ENCODE assay signal across 14 mouse cellular contexts in genomic region chr11:72037409-72037808, GRCm38 (mm10). TPM values are rescaled to one million over a fixed set of nuclear protein-coding genes. Genes with fewer than 3 reads are reported as not detected.
DNase-seq lines count a peak whose midpoint lies in the region; ATAC-seq and TF ChIP-seq lines count a peak whose summit lies in the region.
"Had no signal": no experiment of that assay in that cellular context is flagged by ENCODE, and none has a peak within 500 bp of the region (broad histone marks: within the 10 kb centered on the region; RNA-seq: fewer than 3 reads in every experiment).

Aipl1 (minus strand) TSS chr11:72037509.

- H3K9ac ChIP-seq in hindbrain, embryonic 13.5 days, result no peak within 1 kb of the TSS
- no peak within 1 kb of the TSS for H3K9ac ChIP-seq in midbrain, postnatal 0 days (replicated peaks; ENCODE audit: low read length, poor library complexity, severe bottlenecking)
- H3K9ac ChIP-seq in neural tube, embryonic 13.5 days, result 0 out of 2 replicates have a peak within 1 kb of the TSS, but pooled peaks have one; percentile 22
- no peak within 1 kb of the TSS for H3K9ac ChIP-seq in neural tube, embryonic 15.5 days (replicated peaks)
- H3K9ac ChIP-seq: embryonic facial prominence, embryonic 13.5 days; embryonic facial prominence, embryonic 15.5 days; forebrain, embryonic 12.5 days had no signal

- no peak for DNase-seq in hindbrain, embryonic 10.5 days (ENCODE audit: low spot score)
- DNase-seq in midbrain, embryonic 10.5 days (ENCODE audit: low spot score), result no peak
- no peak for DNase-seq in midbrain, postnatal 0 days (ENCODE audit: low spot score)
- DNase-seq in retina, postnatal 1 day, result peak; percentile 40

- ATAC-seq in hindbrain, embryonic 13.5 days (ENCODE audit: low FRiP score), result no peak
- ATAC-seq in midbrain, postnatal 0 days (ENCODE audit: low FRiP score), result no peak
- ATAC-seq in neural tube, embryonic 13.5 days (ENCODE audit: low read depth), result no peak
- no peak for ATAC-seq in neural tube, embryonic 15.5 days (ENCODE audit: low FRiP score)
- ATAC-seq: forebrain, embryonic 14.5 days had no signal

- 65% methylated on average over 4 of the region's 4 CpGs for WGBS in hindbrain, embryonic 10.5 days
- 55% methylated on average over 4 of the region's 4 CpGs for WGBS in hindbrain, embryonic 13.5 days
- WGBS in midbrain, embryonic 10.5 days, result 57% methylated on average over 4 of the region's 4 CpGs
- WGBS in midbrain, postnatal 0 days, result 55% methylated on average over 4 of the region's 4 CpGs
- WGBS in neural tube, embryonic 13.5 days, result 74% methylated on average over 4 of the region's 4 CpGs
- WGBS in neural tube, embryonic 15.5 days, result 84% methylated on average over 4 of the region's 4 CpGs

- no peak within 1 kb of the TSS for H3K4me2 ChIP-seq in hindbrain, embryonic 13.5 days
- H3K4me2 ChIP-seq in midbrain, postnatal 0 days (ENCODE audit: low read depth, low read length, poor library complexity, severe bottlenecking), result no peak within 1 kb of the TSS
- H3K4me2 ChIP-seq in neural tube, embryonic 13.5 days, result no peak within 1 kb of the TSS
- H3K4me2 ChIP-seq in neural tube, embryonic 15.5 days, result no peak within 1 kb of the TSS
- H3K4me2 ChIP-seq: embryonic facial prominence, embryonic 13.5 days; embryonic facial prominence, embryonic 15.5 days; forebrain, embryonic 12.5 days had no signal

- peaks cover 51% of the 10 kb centered on the region for H3K4me1 ChIP-seq in hindbrain, embryonic 10.5 days (replicated peaks)
- peaks cover 40% of the 10 kb centered on the region for H3K4me1 ChIP-seq in hindbrain, embryonic 13.5 days (replicated peaks)
- peaks cover 47% of the 10 kb centered on the region for H3K4me1 ChIP-seq in midbrain, embryonic 10.5 days
- peaks cover 15% of the 10 kb centered on the region; the same call in 1 of the 2 replicates for H3K4me1 ChIP-seq in midbrain, postnatal 0 days (ENCODE audit: insufficient read depth, low read length)
- H3K4me1 ChIP-seq in neural tube, embryonic 13.5 days (replicated peaks), result peaks cover 41% of the 10 kb centered on the region
- peaks cover 37% of the 10 kb centered on the region for H3K4me1 ChIP-seq in neural tube, embryonic 15.5 days

- no peak for TF ChIP-seq CTCF in midbrain, postnatal 0 days (IDR thresholded peaks at IDR 0.05)

- H3K36me3 ChIP-seq in hindbrain, embryonic 10.5 days, result no peaks in the 10 kb centered on the region
- H3K36me3 ChIP-seq in hindbrain, embryonic 13.5 days, result no peaks in the 10 kb centered on the region
- H3K36me3 ChIP-seq in midbrain, embryonic 10.5 days, result no peaks in the 10 kb centered on the region
- no peaks in the 10 kb centered on the region for H3K36me3 ChIP-seq in midbrain, postnatal 0 days (ENCODE audit: insufficient read depth, low read length)
- H3K36me3 ChIP-seq in neural tube, embryonic 13.5 days, result no peaks in the 10 kb centered on the region
- no peaks in the 10 kb centered on the region for H3K36me3 ChIP-seq in neural tube, embryonic 15.5 days
- H3K36me3 ChIP-seq: embryonic facial prominence, embryonic 13.5 days; embryonic facial prominence, embryonic 15.5 days; forebrain, embryonic 10.5 days; forebrain, embryonic 12.5 days had no signal

- no peak within 1 kb of the TSS for H3K4me3 ChIP-seq in hindbrain, embryonic 10.5 days
- no peak within 1 kb of the TSS for H3K4me3 ChIP-seq in hindbrain, embryonic 13.5 days
- H3K4me3 ChIP-seq in midbrain, embryonic 10.5 days, result no peak within 1 kb of the TSS
- H3K4me3 ChIP-seq in midbrain, postnatal 0 days (ENCODE audit: low read depth, low read length), result no peak within 1 kb of the TSS
- no peak within 1 kb of the TSS for H3K4me3 ChIP-seq in neural tube, embryonic 13.5 days
- no peak within 1 kb of the TSS for H3K4me3 ChIP-seq in neural tube, embryonic 15.5 days (replicated peaks)
- H3K4me3 ChIP-seq: embryonic facial prominence, embryonic 13.5 days; embryonic facial prominence, embryonic 15.5 days; erythroblast, embryonic 14.5 days; forebrain, embryonic 10.5 days; forebrain, embryonic 12.5 days had no signal

- peaks cover 26% of the 10 kb centered on the region for H3K27me3 ChIP-seq in hindbrain, embryonic 10.5 days (ENCODE audit: insufficient read depth, poor library complexity, severe bottlenecking)
- 0 out of 2 replicates have a peak, but pooled peaks cover 5% of the 10 kb centered on the region for H3K27me3 ChIP-seq in hindbrain, embryonic 13.5 days
- H3K27me3 ChIP-seq in midbrain, embryonic 10.5 days (ENCODE audit: low read depth, poor library complexity, severe bottlenecking), result peaks cover 14% of the 10 kb centered on the region; the same call in 1 of the 2 replicates
- no peaks in the 10 kb centered on the region for H3K27me3 ChIP-seq in midbrain, postnatal 0 days (ENCODE audit: insufficient read depth, low read length)
- no peaks in the 10 kb centered on the region for H3K27me3 ChIP-seq in neural tube, embryonic 13.5 days
- H3K27me3 ChIP-seq in neural tube, embryonic 15.5 days (replicated peaks), result no peaks in the 10 kb centered on the region
- H3K27me3 ChIP-seq: forebrain, embryonic 12.5 days had no signal

- peak within 1 kb of the TSS; percentile 62; the same call in 1 of the 2 replicates for H3K27ac ChIP-seq in hindbrain, embryonic 10.5 days
- no peak within 1 kb of the TSS for H3K27ac ChIP-seq in hindbrain, embryonic 13.5 days
- peak within 1 kb of the TSS; percentile 55; the same call in 1 of the 2 replicates for H3K27ac ChIP-seq in midbrain, embryonic 10.5 days (replicated peaks)
- H3K27ac ChIP-seq in midbrain, postnatal 0 days (ENCODE audit: low read depth, low read length), result no peak within 1 kb of the TSS
- H3K27ac ChIP-seq in neural tube, embryonic 13.5 days (replicated peaks), result no peak within 1 kb of the TSS
- no peak within 1 kb of the TSS for H3K27ac ChIP-seq in neural tube, embryonic 15.5 days (replicated peaks)
- H3K27ac ChIP-seq: embryonic facial prominence, embryonic 13.5 days; embryonic facial prominence, embryonic 15.5 days; forebrain, embryonic 12.5 days had no signal

- H3K9me3 ChIP-seq in hindbrain, embryonic 10.5 days, result no peaks in the 10 kb centered on the region
- H3K9me3 ChIP-seq in hindbrain, embryonic 13.5 days, result no peaks in the 10 kb centered on the region
- H3K9me3 ChIP-seq in midbrain, embryonic 10.5 days (replicated peaks), result no peaks in the 10 kb centered on the region
- no peaks in the 10 kb centered on the region for H3K9me3 ChIP-seq in midbrain, postnatal 0 days (ENCODE audit: low read length)
- H3K9me3 ChIP-seq in neural tube, embryonic 13.5 days, result no peaks in the 10 kb centered on the region
- no peaks in the 10 kb centered on the region for H3K9me3 ChIP-seq in neural tube, embryonic 15.5 days (replicated peaks)
- H3K9me3 ChIP-seq: embryonic facial prominence, embryonic 13.5 days; embryonic facial prominence, embryonic 15.5 days; forebrain, embryonic 10.5 days; forebrain, embryonic 12.5 days had no signal

RNA-seq across cellular contexts. Expression of gene Aipl1, which starts in this region (rescaled TPM):
- 0.31 and 0.55 TPM in 2 replicates for polyA plus RNA-seq in hindbrain, embryonic 10.5 days (2016; fragmentation: Nextera tagmentation; extraction: Ambion mirVana)
- 0.31 and 0.39 TPM in 2 replicates for polyA plus RNA-seq in hindbrain, embryonic 13.5 days (2015; fragmentation: Nextera tagmentation; extraction: Ambion mirVana)
- polyA plus RNA-seq in midbrain, embryonic 10.5 days (2016; fragmentation: Nextera tagmentation; extraction: Ambion mirVana), result 0.67 and 0.97 TPM in 2 replicates
- 0.47 and 0.55 TPM in 2 replicates for total RNA-seq in midbrain, postnatal 0 days (2014; rRNA removed)
- polyA plus RNA-seq in midbrain, postnatal 0 days (2015; fragmentation: Nextera tagmentation; extraction: Ambion mirVana), result 0.50 and 0.51 TPM in 2 replicates
- polyA plus RNA-seq in neural tube, embryonic 13.5 days (2015; fragmentation: Nextera tagmentation; extraction: Ambion mirVana), result 0.32 and 0.39 TPM in 2 replicates
- 0.36 and 0.41 TPM in 2 replicates for polyA plus RNA-seq in neural tube, embryonic 15.5 days (2015; fragmentation: Nextera tagmentation; extraction: Ambion mirVana)
- total RNA-seq: adrenal gland, adult 2 months had no signal

Comparison
In these comparisons a context has a peak if more than half of its experiments do, and no peak if none do; other contexts are left out.
1. H3K27ac ChIP-seq: peak in hindbrain, embryonic 10.5 days (single experiment) and midbrain, embryonic 10.5 days (single experiment); none in hindbrain, embryonic 13.5 days (single experiment), midbrain, postnatal 0 days (single experiment), neural tube, embryonic 13.5 days (single experiment) and neural tube, embryonic 15.5 days (single experiment).